Mouse (Mus musculus): Measurements from ENCODE around the gene Habp2. TPM values are rescaled to one million over a fixed set of nuclear protein-coding genes. Genes with fewer than 3 reads are reported as not detected.

Habp2 gene
- polyA plus RNA-seq, 1 experiment from 2014 or later = 0.10 TPM

DNA sequence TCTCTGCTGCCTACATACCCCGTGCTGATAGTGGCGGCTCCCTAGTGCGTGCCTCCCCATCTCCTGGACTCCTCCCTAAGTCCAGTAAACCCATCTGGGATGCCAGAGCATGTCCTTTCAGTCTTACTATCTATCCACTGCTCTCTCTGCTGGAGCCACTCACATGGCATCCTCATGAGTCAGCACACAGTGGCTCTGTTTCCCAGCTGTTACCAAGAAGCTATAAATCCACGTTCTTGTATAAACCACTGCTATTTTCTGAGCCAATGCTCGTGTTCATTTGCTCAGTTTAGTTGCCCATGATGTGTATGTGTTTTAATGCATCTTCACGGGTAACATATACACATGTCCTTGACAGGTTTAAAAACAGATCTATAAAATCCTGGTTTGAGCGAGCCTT is 80.8 kb downstream of the Habp2 start:
- 92% methylated on average over 7 of the region's 7 CpGs for WGBS
- H3K36me3 ChIP-seq (replicated peaks) = no peaks in the 10 kb centered on the region

GRCm38 (mm10) chr19:56368912-56369311 is 82.0 kb downstream of the Habp2 start:
- no peaks in the 10 kb centered on the region for H3K9me3 ChIP-seq
- H3K4me3 ChIP-seq = no peak overlapping the region
- H3K27me3 ChIP-seq (replicated peaks) = no peaks in the 10 kb centered on the region
- no peak overlapping the region for H3K4me2 ChIP-seq
- 0 out of 2 replicates have a peak, but pooled peaks cover 2% of the 10 kb centered on the region for H3K4me1 ChIP-seq
- H3K9ac ChIP-seq = no peak overlapping the region
- 94% methylated on average over 7 of the region's 7 CpGs for WGBS
- ATAC-seq (replicated peaks) = no peak
- H3K36me3 ChIP-seq (replicated peaks) = no peaks in the 10 kb centered on the region
- peak overlapping the region; percentile 29; the same call in 1 of the 2 replicates for H3K27ac ChIP-seq

More for the DNA sequence above, 80.8 kb downstream of the Habp2 start:
- H3K9ac ChIP-seq = no peak overlapping the region
- 0 out of 2 replicates have a peak, but pooled peaks cover 4% of the 10 kb centered on the region for H3K4me1 ChIP-seq
- H3K27me3 ChIP-seq (replicated peaks) = no peaks in the 10 kb centered on the region
- no peaks in the 10 kb centered on the region for H3K9me3 ChIP-seq
- no peak overlapping the region for H3K4me3 ChIP-seq
- no peak for ATAC-seq (replicated peaks)
- no peak overlapping the region for H3K4me2 ChIP-seq
- no peak overlapping the region for H3K27ac ChIP-seq

Other genes starting within 250 kb of the Habp2 start
- gene Nrap, start 102.9 kb downstream of the Habp2 start, polyA plus RNA-seq (2015; fragmentation: Nextera tagmentation; extraction: Ambion mirVana) = 0.49 and 0.56 TPM in 2 replicates
- 22.0 and 23.5 TPM in 2 replicates for gene Casp7, start 110.0 kb downstream of the Habp2 start, polyA plus RNA-seq (2015; fragmentation: Nextera tagmentation; extraction: Ambion mirVana)
- 0.22 and 0.39 TPM in 2 replicates for gene Plekhs1, start 174.5 kb downstream of the Habp2 start, polyA plus RNA-seq (2015; fragmentation: Nextera tagmentation; extraction: Ambion mirVana)

Data from midbrain, embryonic 15.5 days (tissue).